Mouse (Mus musculus): ENCODE measurements around the gene Arg2. TPM values are rescaled to one million over a fixed set of nuclear protein-coding genes. Genes with fewer than 3 reads are reported as not detected.

The Arg2 gene
- polyA plus RNA-seq (2021; fragmentation: Nextera tagmentation) = 3.7 and 5.1 TPM in 2 replicates
- long read RNA-seq, experiment 1, transcript Arg2-201 (8 exons, 1,428 nt) = major isoform, 22 of 29 reads
- long read RNA-seq, experiment 1, partial matches to known transcripts = 0 of 29 reads
- long read RNA-seq, experiment 1, other reads (novel, unspliced or antisense) = 7 of 29 reads
- long read RNA-seq, experiment 2, partial matches to known transcripts = 0 of 4 reads
- long read RNA-seq, experiment 2, other reads (novel, unspliced or antisense) = 1 of 4 reads

DNA sequence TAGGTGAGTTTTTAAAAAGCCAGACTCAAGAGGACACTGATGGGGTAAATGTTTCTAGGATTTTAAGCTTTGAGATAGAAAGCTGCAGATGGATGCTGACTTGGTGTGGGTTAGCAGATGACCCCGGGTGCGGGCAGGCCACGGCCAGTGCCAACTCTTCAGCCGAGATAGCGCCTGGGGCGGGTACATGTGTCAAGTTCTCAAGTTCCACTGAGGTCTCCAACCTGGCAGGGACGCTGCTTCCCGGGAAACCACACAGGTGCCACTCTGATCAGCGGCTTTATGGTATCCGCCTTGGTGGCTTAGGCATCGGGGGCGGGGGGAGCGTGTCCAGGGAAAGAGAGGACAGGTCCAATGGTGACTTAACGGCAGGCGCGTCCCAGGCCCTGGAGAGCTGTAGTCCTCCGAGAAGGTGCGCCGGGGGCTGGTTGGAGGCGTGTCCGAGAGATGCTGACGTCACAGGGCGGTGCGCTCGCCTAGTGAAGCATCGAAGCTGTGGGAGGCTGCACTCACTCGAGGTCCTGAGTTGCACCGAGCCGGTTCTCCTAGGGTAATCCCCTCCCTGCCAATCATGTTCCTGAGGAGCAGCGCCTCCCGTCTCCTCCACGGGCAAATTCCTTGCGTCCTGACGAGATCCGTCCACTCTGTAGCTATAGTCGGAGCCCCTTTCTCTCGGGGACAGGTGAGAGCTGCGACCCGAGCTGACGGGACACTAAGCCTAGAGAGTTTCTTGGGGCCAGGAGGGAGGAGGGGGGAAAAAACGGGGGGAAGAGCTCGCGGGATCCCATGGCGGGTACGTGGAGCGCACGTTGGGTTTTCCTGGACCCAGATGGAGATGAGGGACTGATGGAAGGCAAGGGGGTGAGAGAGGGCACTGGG lies at the start of gene Arg2:
Gene Arg2 (plus strand): TSS at position 479 of the 879 bp plus-strand sequence.

DNA sequence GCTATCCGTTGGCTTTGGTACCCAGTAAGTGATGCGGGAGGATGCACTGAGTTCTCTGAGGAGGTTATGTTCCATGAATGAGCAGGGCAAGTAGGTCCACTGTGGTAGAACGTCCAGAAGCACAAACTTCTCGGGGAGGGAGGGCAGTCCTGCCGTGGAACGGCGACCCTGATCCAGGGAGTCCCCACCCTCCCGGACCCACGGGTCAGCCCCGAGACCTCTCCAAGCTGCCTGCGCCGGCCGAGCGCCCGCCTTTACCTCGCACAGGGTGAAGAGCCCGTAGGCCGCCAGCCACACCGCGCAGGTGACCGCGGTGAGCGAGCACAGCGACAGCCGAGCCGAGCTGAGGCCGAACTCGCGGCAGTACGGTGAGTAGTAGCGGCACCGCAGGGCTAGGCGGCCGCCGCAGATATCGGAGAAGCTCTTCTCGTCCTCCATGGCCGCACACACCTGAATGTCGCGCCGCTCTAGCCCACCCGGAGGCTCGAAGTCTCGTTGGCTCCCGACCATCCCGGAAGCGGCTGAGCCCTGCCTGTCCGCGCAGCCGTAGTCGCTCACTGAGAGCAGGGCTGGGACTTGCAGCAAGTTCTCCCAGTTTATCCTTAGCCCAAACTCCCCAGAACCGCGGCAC lies 41.3 kb upstream of the Arg2 start, which contains the start of gene Pigh:
Gene Pigh (minus strand): TSS at position 470 of the 631 bp plus-strand sequence.

DNA sequence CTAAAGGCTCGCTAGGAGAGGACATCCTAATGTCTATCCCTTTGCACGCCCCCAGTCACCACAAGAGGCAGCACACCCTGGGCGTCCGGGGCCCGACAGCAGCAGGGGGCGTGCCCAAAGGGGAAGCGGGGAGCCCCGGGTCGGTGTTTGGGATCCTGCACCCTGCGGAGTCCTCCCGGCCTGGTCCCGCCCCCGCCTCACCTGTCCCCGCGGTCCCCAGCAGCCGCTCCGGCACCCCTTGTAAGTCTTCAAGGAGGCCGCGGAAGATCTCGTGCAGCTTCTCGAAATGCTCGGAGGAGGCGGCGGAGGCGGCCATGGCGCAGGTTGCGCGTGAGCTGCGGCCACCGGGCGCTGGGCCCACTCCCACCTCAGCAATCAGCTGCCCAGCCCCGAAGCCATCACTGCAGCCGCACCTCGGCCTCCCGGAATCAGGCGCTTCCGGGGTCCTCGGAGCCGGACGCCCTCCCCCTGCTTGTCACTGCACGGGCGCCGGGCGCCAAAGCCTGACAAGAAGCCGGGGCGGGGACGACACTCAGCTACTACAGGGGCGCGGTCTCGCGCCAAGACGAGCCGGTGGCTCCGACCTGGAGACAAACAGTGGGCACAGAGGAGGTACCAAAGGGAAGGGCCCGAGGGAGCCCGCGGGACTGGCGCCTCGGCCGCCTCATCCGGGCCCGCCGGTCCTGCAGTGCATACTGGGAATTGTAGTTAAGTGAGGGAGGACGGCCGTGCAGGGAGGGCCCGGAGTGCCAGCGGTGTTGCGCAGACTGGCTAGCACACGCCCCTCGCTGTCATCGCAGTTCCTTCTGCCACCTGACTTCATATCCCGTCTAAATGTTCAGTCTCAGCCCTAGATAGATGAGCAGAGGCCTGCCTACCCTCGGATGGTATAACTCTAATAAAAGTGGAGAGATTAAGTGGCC lies 41.7 kb downstream of the Arg2 start, which contains the start of gene Vti1b:
Gene Vti1b (minus strand): TSS at position 649 of the 923 bp plus-strand sequence.

DNA sequence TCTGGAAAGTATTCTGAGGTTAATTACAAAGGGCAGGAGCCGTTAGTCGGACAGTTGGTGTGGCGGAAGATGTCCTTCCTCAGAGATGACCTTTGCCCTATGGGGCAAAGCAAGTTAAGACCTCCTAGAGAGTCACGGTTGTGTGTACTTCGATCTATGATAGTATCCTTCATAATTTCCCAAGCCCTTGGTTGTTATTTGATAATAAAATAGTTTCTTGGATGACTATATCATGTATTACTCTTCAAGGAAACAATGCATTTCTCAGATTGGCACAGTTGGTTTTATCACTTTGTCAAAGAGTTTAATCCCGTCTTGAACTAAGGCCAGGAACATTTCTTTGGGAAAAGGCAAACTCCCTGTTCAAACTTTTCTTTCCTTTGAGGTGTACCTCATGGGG lies 61.6 kb downstream of the Arg2 start, which contains the start of gene Rdh11:
Gene Rdh11 (minus strand): TSS at position 101 of the 400 bp plus-strand sequence.

Other genes starting within 250 kb of the Arg2 start
- gene Plek2, start 223.8 kb upstream of the Arg2 start, polyA plus RNA-seq (2021; fragmentation: Nextera tagmentation) = 0.23 and 0.29 TPM in 2 replicates
- gene Tmem229b, start 123.2 kb upstream of the Arg2 start, polyA plus RNA-seq (2021; fragmentation: Nextera tagmentation) = 7.7 and 12.6 TPM in 2 replicates
- gene Plekhh1, start 101.6 kb upstream of the Arg2 start, polyA plus RNA-seq (2021; fragmentation: Nextera tagmentation) = 3.0 and 4.2 TPM in 2 replicates
- 8.1 and 10.5 TPM in 2 replicates for gene Pigh, start 41.1 kb upstream of the Arg2 start, polyA plus RNA-seq (2021; fragmentation: Nextera tagmentation)
- 402 and 436 TPM in 2 replicates for gene Vti1b, start 41.9 kb downstream of the Arg2 start, polyA plus RNA-seq (2021; fragmentation: Nextera tagmentation)
- gene Rdh11, start 61.5 kb downstream of the Arg2 start, polyA plus RNA-seq (2021; fragmentation: Nextera tagmentation) = 8.7 and 11.5 TPM in 2 replicates
- 1.4 and 2.0 TPM in 2 replicates for gene Rdh12, start 78.1 kb downstream of the Arg2 start, polyA plus RNA-seq (2021; fragmentation: Nextera tagmentation)
- gene Zfyve26, start 165.5 kb downstream of the Arg2 start, polyA plus RNA-seq (2021; fragmentation: Nextera tagmentation) = 3.0 and 3.4 TPM in 2 replicates
- 0.21 and 0.24 TPM in 2 replicates for gene Rad51b, start 166.5 kb downstream of the Arg2 start, polyA plus RNA-seq (2021; fragmentation: Nextera tagmentation)

All from left cerebral cortex, adult 6 months (tissue).